Mouse (Mus musculus) myocyte (in vitro differentiated cells): Measurements from ENCODE around the gene H13.

Experiments used
- CEBPB ChIP-seq: IDR thresholded peaks from 2 replicates; pipeline ENCODE4 v1.6.1; 2011; ENCODE audit warnings: mild to moderate bottlenecking, moderate library complexity; ENCODE audit not compliant: poor library complexity, insufficient read depth, severe bottlenecking
- E2F4 ChIP-seq: IDR thresholded peaks from one replicate; pipeline ENCODE4 v1.6.1; 2011; ENCODE audit warnings: mild to moderate bottlenecking, control low read depth, moderate library complexity; ENCODE audit not compliant: insufficient read depth
- MYOD1 ChIP-seq, 3 experiments: IDR thresholded peaks; one replicate each; pipeline ENCODE4 v1.6.1; 2011; ENCODE audit warnings: control low read depth in 2 of 3, low read depth in 2 of 3, mild to moderate bottlenecking in 2 of 3, moderate library complexity in 1 of 3; ENCODE audit not compliant: insufficient read length in 2 of 3, control insufficient read depth in 1 of 3
- POLR2A ChIP-seq: IDR thresholded peaks from one replicate; pipeline ENCODE4 v1.6.1; 2011; ENCODE audit warnings: low read depth, mild to moderate bottlenecking, control low read depth, moderate library complexity; ENCODE audit not compliant: insufficient read length
- POLR2AphosphoS2 ChIP-seq: IDR thresholded peaks from one replicate; pipeline ENCODE4 v1.6.1; 2011; ENCODE audit warnings: low read depth, control low read depth; ENCODE audit not compliant: insufficient read length
- SRF ChIP-seq: IDR thresholded peaks from one replicate; pipeline ENCODE4 v1.6.1; 2011; ENCODE audit warnings: low read depth; ENCODE audit not compliant: control insufficient read depth, insufficient read length
- TCF12 ChIP-seq: IDR thresholded peaks from one replicate; pipeline ENCODE4 v1.6.1; 2011; ENCODE audit warnings: mild to moderate bottlenecking, control low read depth; ENCODE audit not compliant: poor library complexity, insufficient read depth, severe bottlenecking
- TCF3 ChIP-seq: IDR thresholded peaks from one replicate; pipeline ENCODE4 v1.6.1; 2011; ENCODE audit warnings: low read depth, control low read depth; ENCODE audit not compliant: insufficient read length
- USF1 ChIP-seq: IDR thresholded peaks from one replicate; pipeline ENCODE4 v1.6.1; 2011; ENCODE audit warnings: low read depth, mild to moderate bottlenecking, control low read depth, moderate library complexity

- TF ChIP-seq E2F4 (no peak), TCF12 (no peak), POLR2AphosphoS2 (no peak), POLR2A (no peak), MYOD1 (IDR thresholded peaks at IDR 0.05; ENCODE audit: control insufficient read depth in 1 of 3, insufficient read length in 2 of 3, low read depth in 2 of 3) (no peak), SRF (no peak), USF1 (no peak), TCF3 (no peak), CEBPB (no peak)
Measured at GRCm38 (mm10) chr2:152757478-152757877, 88.2 kb downstream of the H13 start.
